Comparison of ENCODE assay signal across 8 mouse cellular contexts in genomic region chr2:13574066-13574800, GRCm38 (mm10). TPM values are rescaled to one million over a fixed set of nuclear protein-coding genes. Genes with fewer than 3 reads are reported as not detected.
DNase-seq lines count a peak whose midpoint lies in the region; ATAC-seq and TF ChIP-seq lines count a peak whose summit lies in the region.

No protein-coding gene starts in this region.

- H3K4me1 ChIP-seq in erythroblast, embryonic 14.5 days (ENCODE audit: control insufficient read depth): peaks cover 23% of the 10 kb centered on the region
- H3K4me1 ChIP-seq in forebrain, postnatal 0 days (ENCODE audit: insufficient read depth): peaks cover 4% of the 10 kb centered on the region; the same call in 1 of the 2 replicates
- peaks cover 20% of the 10 kb centered on the region for H3K4me1 ChIP-seq in hindbrain, embryonic 12.5 days
- peaks cover 33% of the 10 kb centered on the region for H3K4me1 ChIP-seq in limb, embryonic 10.5 days
- H3K4me1 ChIP-seq in midbrain, embryonic 10.5 days: peaks cover 57% of the 10 kb centered on the region
- peaks cover 14% of the 10 kb centered on the region for H3K4me1 ChIP-seq in small intestine, adult 2 months (ENCODE audit: control insufficient read depth, insufficient read depth, insufficient read length, low read length)

- H3K9ac ChIP-seq in forebrain, postnatal 0 days: peak overlapping the region; percentile 56
- peak overlapping the region; percentile 89 for H3K9ac ChIP-seq in hindbrain, embryonic 12.5 days

- peak; percentile 20; the same call in 1 of the 2 replicates for TF ChIP-seq CTCF in forebrain, postnatal 0 days (IDR thresholded peaks at IDR 0.05; ENCODE audit: low read depth)
- TF ChIP-seq CTCF in small intestine, adult 2 months (IDR thresholded peaks at IDR 0.05; ENCODE audit: extremely low read depth, insufficient read length, insufficient replicate concordance, low read depth, low read length): no peak

- peak; percentile 12 to 47 for DNase-seq in cerebellum, adult 18-20 months
- DNase-seq in forebrain, postnatal 0 days: no peak
- peak; percentile 84 for DNase-seq in limb, embryonic 10.5 days (ENCODE audit: low spot score)
- peak; percentile 95 for DNase-seq in midbrain, embryonic 10.5 days (ENCODE audit: low spot score)

- H3K9me3 ChIP-seq in erythroblast, embryonic 14.5 days (ENCODE audit: control insufficient read depth, low read length): peaks cover 2% of the 10 kb centered on the region; the same call in 1 of the 2 replicates
- H3K9me3 ChIP-seq in forebrain, postnatal 0 days (ENCODE audit: low read length): no peaks in the 10 kb centered on the region
- H3K9me3 ChIP-seq in hindbrain, embryonic 12.5 days (replicated peaks): no peaks in the 10 kb centered on the region
- H3K9me3 ChIP-seq in limb, embryonic 10.5 days (replicated peaks): no peaks in the 10 kb centered on the region
- H3K9me3 ChIP-seq in midbrain, embryonic 10.5 days (replicated peaks): no peaks in the 10 kb centered on the region

- peak overlapping the region; percentile 96 for H3K4me2 ChIP-seq in forebrain, postnatal 0 days (ENCODE audit: low read depth)
- peak overlapping the region; percentile 69 for H3K4me2 ChIP-seq in hindbrain, embryonic 12.5 days (replicated peaks)

- peak overlapping the region; percentile 84 for H3K27ac ChIP-seq in forebrain, postnatal 0 days (ENCODE audit: low read depth, low read length)
- H3K27ac ChIP-seq in hindbrain, embryonic 12.5 days: peak overlapping the region; percentile 93
- peak overlapping the region; percentile 91 for H3K27ac ChIP-seq in limb, embryonic 10.5 days
- peak overlapping the region; percentile 97 for H3K27ac ChIP-seq in midbrain, embryonic 10.5 days (replicated peaks)
- peak overlapping the region; percentile 81 for H3K27ac ChIP-seq in small intestine, adult 2 months (ENCODE audit: insufficient read depth, low read depth, low read length)

- WGBS in forebrain, postnatal 0 days: under 1% methylated on average over 46 of the region's 46 CpGs
- under 1% methylated on average over 46 of the region's 46 CpGs for WGBS in hindbrain, embryonic 12.5 days
- WGBS in limb, embryonic 10.5 days: under 1% methylated on average over 46 of the region's 46 CpGs
- under 1% methylated on average over 46 of the region's 46 CpGs for WGBS in midbrain, embryonic 10.5 days
- under 1% methylated on average over 46 of the region's 46 CpGs for WGBS in small intestine, adult 2 months

- no peaks in the 10 kb centered on the region for H3K36me3 ChIP-seq in erythroblast, embryonic 14.5 days (ENCODE audit: control insufficient read depth)
- no peaks in the 10 kb centered on the region for H3K36me3 ChIP-seq in forebrain, postnatal 0 days (ENCODE audit: insufficient read depth)
- peaks cover 16% of the 10 kb centered on the region for H3K36me3 ChIP-seq in hindbrain, embryonic 12.5 days
- peaks cover 27% of the 10 kb centered on the region for H3K36me3 ChIP-seq in limb, embryonic 10.5 days
- peaks cover 35% of the 10 kb centered on the region for H3K36me3 ChIP-seq in midbrain, embryonic 10.5 days
- H3K36me3 ChIP-seq in small intestine, adult 2 months (ENCODE audit: control insufficient read depth, insufficient read depth, low read length): peaks cover 4% of the 10 kb centered on the region; the same call in 1 of the 2 replicates

- ATAC-seq in erythroblast, adult 5-6 weeks (replicated peaks; ENCODE audit: low FRiP score, poor library complexity, severe bottlenecking): no peak; the same call in 1 of the 2 replicates
- ATAC-seq in forebrain, postnatal 0 days: peak; percentile 91
- peak; percentile 90 for ATAC-seq in hindbrain, embryonic 12.5 days (ENCODE audit: low FRiP score)

- peak; percentile 68 for TF ChIP-seq POLR2A in small intestine, adult 2 months (IDR thresholded peaks at IDR 0.05; ENCODE audit: low read depth, low read length)

- H3K4me3 ChIP-seq in erythroblast, embryonic 14.5 days (replicated peaks): peak overlapping the region; percentile 49
- H3K4me3 ChIP-seq in forebrain, postnatal 0 days (ENCODE audit: low read depth, low read length): peak overlapping the region; percentile 63
- H3K4me3 ChIP-seq in hindbrain, embryonic 12.5 days: peak overlapping the region; percentile 86
- peak overlapping the region; percentile 73 for H3K4me3 ChIP-seq in limb, embryonic 10.5 days
- peak overlapping the region; percentile 97 for H3K4me3 ChIP-seq in midbrain, embryonic 10.5 days
- peak overlapping the region; percentile 61 for H3K4me3 ChIP-seq in small intestine, adult 2 months (ENCODE audit: low read depth, low read length)

- peaks cover 76% of the 10 kb centered on the region for H3K27me3 ChIP-seq in erythroblast, embryonic 14.5 days (ENCODE audit: control insufficient read depth)
- H3K27me3 ChIP-seq in forebrain, postnatal 0 days (ENCODE audit: insufficient read depth, low read length): no peaks in the 10 kb centered on the region
- no peaks in the 10 kb centered on the region for H3K27me3 ChIP-seq in hindbrain, embryonic 12.5 days
- no peaks in the 10 kb centered on the region for H3K27me3 ChIP-seq in limb, embryonic 10.5 days (ENCODE audit: low read depth, poor library complexity, severe bottlenecking)
- no peaks in the 10 kb centered on the region for H3K27me3 ChIP-seq in midbrain, embryonic 10.5 days (ENCODE audit: low read depth, poor library complexity, severe bottlenecking)
- peaks cover 8% of the 10 kb centered on the region for H3K27me3 ChIP-seq in small intestine, adult 2 months (ENCODE audit: control insufficient read depth, insufficient read depth, low read length)

RNA-seq across cellular contexts. Expression of gene Vim, which starts 0.5 kb away (rescaled TPM):
- 3.2 and 3.5 TPM in 2 replicates for polyA plus RNA-seq in erythroblast, embryonic 14.5 days (2012)
- total RNA-seq in erythroblast, adult 5-6 weeks (2015; ENCODE audit: low replicate concordance): 309 and 388 TPM in 2 replicates
- 216 and 250 TPM in 2 replicates for total RNA-seq in erythroblast, adult 5-6 weeks (2017; ENCODE audit: low replicate concordance)
- 441 and 554 TPM in 2 replicates for total RNA-seq in forebrain, postnatal 0 days (2014; rRNA removed)
- 224 and 269 TPM in 2 replicates for polyA plus RNA-seq in forebrain, postnatal 0 days (2015; fragmentation: Nextera tagmentation; extraction: Ambion mirVana)
- polyA plus RNA-seq in hindbrain, embryonic 12.5 days (2016; fragmentation: Nextera tagmentation; extraction: Ambion mirVana): 1,011 and 1,056 TPM in 2 replicates
- 183 and 240 TPM in 2 replicates for polyA plus RNA-seq in limb, embryonic 10.5 days (2016; fragmentation: Nextera tagmentation; extraction: Ambion mirVana)
- polyA plus RNA-seq in midbrain, embryonic 10.5 days (2016; fragmentation: Nextera tagmentation; extraction: Ambion mirVana): 1,116 and 1,227 TPM in 2 replicates
- polyA plus RNA-seq in small intestine, adult 2 months (2012; rRNA removed): 262 and 287 TPM in 2 replicates

RNA-seq across cellular contexts. Expression of gene Trdmt1, which starts 29.8 kb away (rescaled TPM):
- polyA plus RNA-seq in erythroblast, embryonic 14.5 days (2012): 0.05 and 0.15 TPM in 2 replicates
- total RNA-seq in erythroblast, adult 5-6 weeks (2015; ENCODE audit: low replicate concordance): 8.6 and 9.2 TPM in 2 replicates
- 2.2 and 3.8 TPM in 2 replicates for total RNA-seq in erythroblast, adult 5-6 weeks (2017; ENCODE audit: low replicate concordance)
- total RNA-seq in forebrain, postnatal 0 days (2014; rRNA removed): 11.3 and 13.0 TPM in 2 replicates
- polyA plus RNA-seq in forebrain, postnatal 0 days (2015; fragmentation: Nextera tagmentation; extraction: Ambion mirVana): 7.8 and 8.7 TPM in 2 replicates
- 6.4 and 7.9 TPM in 2 replicates for polyA plus RNA-seq in hindbrain, embryonic 12.5 days (2016; fragmentation: Nextera tagmentation; extraction: Ambion mirVana)
- polyA plus RNA-seq in limb, embryonic 10.5 days (2016; fragmentation: Nextera tagmentation; extraction: Ambion mirVana): 7.7 and 8.2 TPM in 2 replicates
- polyA plus RNA-seq in midbrain, embryonic 10.5 days (2016; fragmentation: Nextera tagmentation; extraction: Ambion mirVana): 9.3 and 9.5 TPM in 2 replicates
- 0.15 and 0.39 TPM in 2 replicates for polyA plus RNA-seq in small intestine, adult 2 months (2012; rRNA removed)

Comparison
In these comparisons a context has a peak if more than half of its experiments do, and no peak if none do; other contexts are left out.
1. RNA of gene Vim, which starts 0.5 kb away (polyA plus RNA-seq): 1,116 to 1,227 TPM in midbrain, embryonic 10.5 days, 1,011 to 1,056 TPM in hindbrain, embryonic 12.5 days, 262 to 287 TPM in small intestine, adult 2 months, 224 to 269 TPM in forebrain, postnatal 0 days and 183 to 240 TPM in limb, embryonic 10.5 days; 3.2 to 3.5 TPM in erythroblast, embryonic 14.5 days; every median in the first group is over 10 times any median in the second.
2. Peak in every context shown above with its lines, with median percentiles within 50 percentile points of each other: H3K4me3 ChIP-seq and H3K27ac ChIP-seq.